Mouse (Mus musculus) R1 (cell line): ENCODE data around the gene Ramp2.
A peak's percentile ranks its signal among the peaks of the same experiment; 100 is the strongest.

ENCODE experiments used
- DNase-seq: peaks from one replicate; pipeline ENCODE4 v3.0.0-alpha.2; 2018; ENCODE audit warnings: low read depth, low spot score

Ramp2 gene

DNA sequence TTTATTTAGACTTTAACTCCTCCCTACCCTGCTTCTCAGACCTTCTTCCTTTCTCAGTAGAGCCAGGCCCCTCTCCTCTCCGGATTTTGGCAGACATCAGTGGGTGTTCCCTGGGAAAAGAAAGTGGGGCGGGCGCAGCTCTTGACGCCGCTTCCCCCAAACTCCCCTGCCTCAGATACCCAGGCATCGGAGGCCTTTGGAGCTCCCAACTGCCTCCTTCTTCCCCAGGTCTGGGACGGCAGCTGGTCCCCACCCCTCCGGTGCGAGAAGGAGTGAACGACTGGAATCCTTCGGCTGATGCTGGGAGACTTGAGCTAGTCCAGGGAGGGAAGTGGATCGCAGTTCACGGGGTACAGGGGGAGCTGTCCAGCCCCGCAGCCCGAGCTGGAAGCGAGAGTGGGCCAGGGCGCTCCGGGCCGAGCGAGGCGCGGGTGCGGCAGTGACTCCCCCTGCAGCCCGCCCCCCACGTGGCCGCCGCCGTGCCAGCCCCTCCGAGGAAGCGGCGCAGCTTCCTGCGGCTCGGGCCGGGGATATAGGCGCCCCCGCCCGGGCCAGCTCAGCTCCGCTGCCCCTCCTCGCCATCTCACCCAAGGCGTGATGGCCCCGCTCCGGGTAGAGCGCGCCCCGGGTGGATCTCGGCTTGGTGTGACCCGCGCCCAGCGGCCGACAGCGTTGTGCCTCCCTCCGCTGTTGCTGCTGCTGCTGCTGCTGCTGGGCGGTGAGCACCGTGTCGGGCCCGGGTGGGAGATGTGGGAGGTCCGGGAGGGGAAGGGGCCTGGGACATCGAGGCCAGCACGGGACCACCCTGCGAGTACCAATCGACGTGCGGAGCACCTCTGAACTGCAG lies at the start of gene Ramp2:
Gene Ramp2, plus strand, starts transcription at position 174 of the 847 bp plus-strand sequence.
- DNase-seq = peak; percentile 65

DNA sequence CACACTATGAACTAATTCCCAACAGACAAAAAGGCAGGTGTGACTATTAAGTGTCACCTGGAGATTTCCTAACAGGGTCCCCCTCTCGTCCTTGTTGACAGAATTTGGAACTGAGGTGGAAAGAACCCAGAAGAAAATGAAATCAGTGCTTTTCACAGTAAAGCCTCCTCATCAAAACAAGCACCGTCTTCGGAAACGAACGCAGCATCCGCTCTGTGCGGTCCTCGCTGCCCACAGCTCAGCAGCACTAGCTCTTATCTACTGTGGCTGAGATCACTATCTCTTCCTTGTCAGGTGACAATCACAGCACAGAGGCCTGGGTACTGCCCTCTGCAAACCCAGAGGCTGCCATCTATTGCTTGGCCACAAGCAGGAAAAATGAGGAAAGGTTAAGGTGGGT lies 49.7 kb upstream of the Ramp2 start:
- DNase-seq = no peak

DNA sequence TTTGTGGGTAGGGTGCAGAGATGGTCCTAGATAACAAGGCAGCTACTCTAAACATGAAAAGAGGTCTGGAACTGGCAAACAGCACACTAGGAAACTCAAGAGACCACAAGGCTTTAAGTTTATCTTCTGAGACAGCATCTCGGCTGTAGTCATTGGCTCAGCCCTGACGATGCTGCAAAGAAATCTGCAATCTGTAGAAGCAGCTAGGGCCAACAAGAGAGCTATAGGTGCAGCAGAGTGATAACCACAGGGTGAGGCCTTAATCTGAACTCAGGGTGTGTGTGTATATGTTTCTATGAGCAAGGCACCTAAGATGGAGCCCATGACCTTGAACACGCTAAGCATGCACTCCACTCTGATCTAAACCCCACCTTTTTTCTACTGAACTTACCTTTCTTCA lies 46.3 kb upstream of the Ramp2 start:
- no peak for DNase-seq

DNA sequence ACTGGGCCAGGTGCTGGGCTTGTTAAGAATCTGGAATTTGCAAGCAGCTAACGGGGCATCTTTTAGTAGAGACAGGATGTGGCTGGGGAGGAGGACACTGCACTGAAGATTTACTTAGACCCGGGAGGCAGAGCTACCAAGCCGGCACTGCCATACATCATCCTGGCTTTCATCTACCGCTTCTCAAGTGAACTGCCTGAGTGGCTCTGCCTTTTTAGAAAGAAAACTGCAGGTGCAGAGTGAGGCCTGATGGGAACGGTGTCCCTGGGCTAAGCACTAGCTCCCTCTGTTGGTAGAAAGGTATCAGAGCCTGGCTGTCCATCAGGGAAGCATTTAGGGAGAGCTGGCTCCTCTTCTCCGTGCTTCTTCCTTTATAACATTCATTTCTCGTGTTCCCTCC lies 44.8 kb upstream of the Ramp2 start:
- DNase-seq = peak; percentile 69

DNA sequence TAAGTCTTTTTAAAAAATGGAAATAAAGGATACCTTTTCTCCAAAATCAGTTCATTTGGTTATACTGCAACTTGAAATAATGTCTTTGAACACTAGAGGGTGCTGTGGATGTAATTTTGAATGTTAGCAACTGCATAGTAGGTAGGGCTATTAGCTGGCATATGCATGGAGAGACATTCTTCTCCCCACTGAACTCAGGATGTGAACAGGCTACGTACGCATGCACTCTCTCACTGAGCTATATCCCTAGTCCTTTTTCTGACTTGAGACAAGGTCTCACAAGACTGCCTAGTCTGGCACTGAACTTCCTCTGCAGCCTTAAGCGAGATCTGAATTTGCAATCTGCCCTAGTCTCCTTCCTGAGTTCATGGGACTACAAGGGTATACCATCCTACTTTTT lies 33.9 kb upstream of the Ramp2 start:
- DNase-seq = peak; percentile 75

DNA sequence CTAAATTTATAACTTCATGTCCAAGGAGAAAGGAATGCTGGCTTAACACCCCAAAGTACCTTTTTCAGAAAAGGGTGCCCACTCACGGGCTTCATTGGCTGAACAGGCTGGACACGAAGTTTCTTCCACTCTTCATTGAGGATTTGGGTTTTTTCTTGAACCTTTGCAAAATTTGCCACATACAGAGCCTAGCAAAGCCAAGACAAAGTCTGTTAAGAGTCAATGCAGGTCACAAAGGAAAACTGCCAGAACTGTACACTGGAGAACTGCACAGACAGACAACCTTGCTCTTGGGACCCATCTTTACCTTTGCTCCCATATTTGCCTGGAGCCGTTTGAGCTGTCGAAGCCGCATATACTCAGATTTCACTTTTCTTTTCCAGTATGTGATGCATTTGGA lies 28.9 kb upstream of the Ramp2 start:
- DNase-seq = no peak

DNA sequence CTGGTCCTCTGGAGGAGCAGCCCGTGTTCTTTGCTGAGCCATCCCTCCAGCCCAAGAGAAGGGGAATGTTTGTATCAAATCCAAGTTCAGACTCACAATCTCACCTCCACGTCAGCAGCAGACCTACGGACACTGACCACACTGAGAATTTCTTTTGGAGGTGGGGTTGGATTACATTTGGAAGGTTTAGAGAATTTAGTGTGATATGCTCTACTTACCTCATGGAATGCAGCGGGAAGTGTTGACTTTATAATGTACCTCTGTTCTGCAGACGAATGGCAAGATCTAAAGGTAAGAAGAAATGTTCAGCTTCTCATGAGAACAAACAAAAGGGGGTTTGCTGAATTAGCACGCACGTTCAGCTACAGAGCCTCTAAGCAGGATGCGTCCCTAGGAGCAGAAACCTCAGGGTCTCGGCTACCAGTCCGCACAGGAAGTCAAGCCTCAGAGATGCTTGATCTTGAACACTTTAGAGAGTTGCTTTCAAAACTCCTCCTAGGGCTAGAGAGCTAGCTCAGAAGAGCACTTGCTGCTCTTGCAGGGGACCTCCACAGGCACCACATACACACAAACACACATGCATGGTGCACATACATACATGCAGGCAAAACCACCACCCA lies 27.3 kb upstream of the Ramp2 start:
- no peak for DNase-seq

DNA sequence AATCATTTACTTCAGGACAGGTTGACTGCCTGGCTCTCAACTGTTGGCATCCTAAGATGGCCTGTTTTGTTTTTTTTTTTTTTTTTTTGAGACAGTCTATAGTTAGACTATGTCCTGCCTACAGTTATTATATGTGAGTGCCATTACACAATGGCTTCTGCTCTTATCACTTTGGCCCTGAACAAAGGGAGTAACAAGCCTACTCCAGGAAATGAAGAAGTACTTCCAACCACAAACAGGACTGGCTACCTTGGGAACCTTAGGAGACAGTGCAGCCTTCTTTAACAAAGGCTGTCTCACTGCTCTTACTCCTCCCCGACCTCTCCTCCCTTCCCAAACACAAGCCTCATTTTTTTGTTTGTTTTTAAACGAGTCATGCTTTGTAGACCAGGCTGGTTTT lies 25.0 kb upstream of the Ramp2 start:
- no peak for DNase-seq

DNA sequence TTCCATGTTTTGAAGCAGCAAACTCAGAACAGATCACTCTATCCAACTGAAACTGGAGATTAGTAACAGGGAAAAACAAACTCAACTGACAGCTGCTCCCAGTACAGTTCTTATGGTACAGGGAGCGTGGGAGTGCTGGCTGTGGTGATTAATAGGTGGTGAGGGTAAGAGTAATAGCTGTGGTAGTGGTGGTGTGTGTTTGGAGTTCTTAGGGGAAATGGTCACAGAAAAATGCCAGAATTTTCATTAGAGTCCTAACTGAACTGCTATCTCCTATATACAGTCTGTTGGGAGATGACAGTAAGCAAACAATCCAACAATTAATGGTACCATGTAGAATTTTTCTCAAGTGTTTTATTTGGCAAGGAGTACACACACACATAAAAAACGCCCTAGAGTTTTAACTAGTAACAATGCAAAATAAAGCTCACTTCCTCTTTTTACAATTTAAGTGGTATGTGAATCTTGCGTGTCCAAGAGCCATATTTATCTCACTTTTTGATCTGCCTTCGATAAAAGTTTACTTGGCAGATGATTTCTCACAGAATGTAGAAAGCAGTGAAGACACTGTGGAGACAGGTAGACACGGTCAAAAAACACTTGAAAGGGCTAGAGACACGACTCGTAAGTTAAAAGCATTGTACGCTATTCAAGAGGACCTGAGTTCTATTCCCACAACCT lies 24.4 kb upstream of the Ramp2 start:
- no peak for DNase-seq

DNA sequence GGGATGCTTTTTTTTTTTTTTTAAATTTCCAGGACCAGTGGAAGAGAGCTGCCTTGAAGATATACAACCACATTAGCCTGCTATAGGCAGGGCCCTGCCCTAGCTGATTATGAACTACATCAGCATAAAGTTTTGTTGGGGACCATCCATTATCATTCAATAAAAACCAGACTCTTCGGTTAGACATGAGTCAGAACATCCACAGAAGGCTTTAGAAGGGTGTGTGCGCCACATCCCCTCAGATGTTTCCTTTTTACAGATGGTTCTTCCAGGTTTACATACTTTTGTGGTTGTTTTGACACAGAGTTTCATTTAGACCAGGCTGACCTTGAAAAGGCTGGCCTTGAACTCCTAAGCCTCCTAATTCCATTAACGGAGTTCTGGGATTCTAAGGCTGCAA lies 21.5 kb upstream of the Ramp2 start:
- DNase-seq = no peak

DNA sequence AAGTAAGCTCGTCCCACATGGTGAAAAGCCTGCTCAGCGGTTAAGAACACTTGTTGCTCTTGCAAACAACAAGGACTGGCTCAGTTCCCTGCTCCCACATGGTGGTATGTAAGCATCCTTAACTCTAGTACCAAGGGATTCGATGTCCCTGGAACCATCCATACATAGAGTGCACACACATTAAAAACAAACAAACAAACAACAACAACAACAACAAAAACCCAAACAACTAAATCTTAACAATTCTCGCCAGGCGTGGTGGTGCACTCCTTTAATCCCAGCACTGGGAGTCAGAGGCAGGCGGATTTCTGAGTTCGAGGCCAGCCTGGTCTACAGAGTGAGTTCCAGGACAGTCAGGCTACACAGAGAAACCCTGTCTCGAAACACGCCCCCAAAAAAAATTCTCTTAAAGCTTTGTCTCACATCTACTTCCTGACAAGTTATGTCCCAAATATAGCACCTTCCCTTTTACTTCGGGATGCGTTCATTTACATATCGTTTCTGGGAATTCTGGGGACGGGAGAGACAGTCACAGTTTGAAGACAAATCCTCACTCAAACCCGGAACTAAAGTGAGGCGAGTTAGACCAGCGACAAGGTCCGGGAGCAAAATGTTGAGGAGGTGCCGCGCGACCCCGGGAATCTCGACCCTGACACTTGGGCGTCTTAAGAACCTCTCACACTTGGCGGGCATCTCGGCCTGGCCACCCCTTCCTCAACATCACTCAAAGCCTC lies 20.3 kb upstream of the Ramp2 start:
- peak; percentile 58 for DNase-seq

DNA sequence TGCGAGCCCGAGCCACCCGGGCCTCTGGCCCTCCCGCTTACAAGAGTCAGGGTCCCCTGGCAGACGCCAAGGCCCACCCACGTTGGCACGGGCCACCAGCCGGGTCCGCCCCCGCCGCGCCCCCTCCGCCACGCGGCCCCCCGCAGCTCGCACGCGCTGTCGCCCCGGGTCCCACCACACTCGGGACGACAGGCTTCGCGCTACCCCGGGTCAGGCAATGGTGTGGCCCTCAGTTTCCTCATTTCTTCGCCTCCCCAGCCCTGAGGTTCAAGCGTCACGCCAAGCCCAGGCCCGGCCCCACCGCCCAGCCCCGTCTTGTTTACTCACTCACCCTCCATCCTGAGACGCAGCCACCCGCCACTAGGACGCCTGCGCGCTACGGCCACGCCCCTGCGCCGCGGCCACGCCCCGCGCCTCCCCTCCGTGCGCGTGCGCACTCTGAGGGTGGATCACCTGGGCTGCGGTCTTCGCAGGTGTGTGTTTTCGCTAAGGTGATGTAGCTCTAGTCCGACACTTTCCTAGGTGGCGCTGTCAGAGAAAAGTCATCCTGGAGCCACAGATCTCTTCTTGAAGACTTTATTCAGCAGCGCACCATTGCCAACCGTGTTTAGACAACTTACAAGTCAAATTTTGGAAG lies 19.6 kb upstream of the Ramp2 start, which contains the start of gene Ezh1:
Gene Ezh1, minus strand, starts transcription at position 399 of the 637 bp plus-strand sequence.
- DNase-seq = peak; percentile 89

DNA sequence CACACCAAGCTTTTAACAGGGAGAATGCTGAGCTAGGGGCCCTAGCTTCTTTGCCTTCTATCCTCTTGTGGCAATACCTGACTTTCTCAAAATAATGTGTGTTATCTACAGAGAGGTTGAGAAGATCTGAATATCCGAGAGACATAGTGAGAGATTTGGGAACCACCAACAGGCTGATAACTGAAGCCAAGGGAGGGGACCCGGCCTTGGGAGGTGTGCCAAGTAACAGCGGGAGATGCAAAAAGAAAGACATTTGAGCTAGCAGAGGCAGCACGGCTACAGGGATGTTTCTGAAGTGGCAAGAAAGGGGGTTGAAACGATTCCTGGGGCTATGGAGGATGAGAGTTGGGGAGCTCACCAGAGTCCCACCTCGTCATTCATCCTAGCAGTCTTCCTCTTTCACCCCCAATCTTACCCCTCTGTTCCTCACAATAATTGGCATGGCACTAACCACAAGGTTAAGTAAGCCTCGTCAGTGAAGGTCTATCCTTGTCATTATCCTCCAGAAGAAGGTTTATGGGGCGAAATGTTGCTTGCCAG lies 16.4 kb upstream of the Ramp2 start:
- peak; percentile 31 for DNase-seq

DNA sequence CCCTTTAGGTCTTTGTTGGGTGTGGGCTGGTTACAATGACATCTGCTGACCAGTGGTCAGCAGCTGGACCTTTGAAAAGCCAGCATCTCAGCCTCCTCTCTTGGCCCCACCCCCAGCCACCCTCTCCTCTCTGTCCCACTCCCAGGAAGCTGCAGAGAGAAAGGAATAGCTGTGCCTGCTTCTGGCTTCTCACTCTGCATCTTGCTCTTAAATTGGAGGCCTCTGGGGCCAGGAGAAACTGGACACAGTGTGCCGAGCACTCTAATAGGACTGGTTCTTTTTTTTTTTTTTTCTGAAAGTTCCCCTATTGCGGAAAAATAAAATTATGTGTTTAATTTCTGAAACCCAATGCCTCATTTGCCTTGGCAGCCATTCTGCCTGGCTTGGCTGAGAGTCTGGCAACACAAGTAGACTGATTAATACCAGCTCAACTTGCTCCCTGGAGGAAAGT lies 15.7 kb upstream of the Ramp2 start:
- DNase-seq = no peak

DNA sequence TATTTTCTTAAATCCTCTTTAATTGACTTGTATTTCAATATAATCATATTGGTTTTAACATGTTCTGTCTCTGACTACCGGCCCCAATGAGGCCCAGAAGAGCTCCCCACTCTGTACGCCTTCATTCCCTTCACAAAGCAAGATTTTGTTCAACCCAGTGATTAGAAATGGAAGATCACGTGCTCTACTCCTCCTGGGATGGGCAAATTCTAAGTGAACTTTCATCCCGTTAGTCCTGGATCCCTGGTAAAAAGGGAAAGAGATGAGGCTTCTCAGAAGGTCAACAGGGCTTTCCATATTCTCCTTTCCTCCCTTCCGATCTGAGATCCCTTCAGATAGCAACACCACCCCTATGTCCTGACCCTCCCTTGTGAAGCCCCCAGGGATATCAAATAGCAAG lies 15.3 kb upstream of the Ramp2 start:
- DNase-seq = peak; percentile 20

DNA sequence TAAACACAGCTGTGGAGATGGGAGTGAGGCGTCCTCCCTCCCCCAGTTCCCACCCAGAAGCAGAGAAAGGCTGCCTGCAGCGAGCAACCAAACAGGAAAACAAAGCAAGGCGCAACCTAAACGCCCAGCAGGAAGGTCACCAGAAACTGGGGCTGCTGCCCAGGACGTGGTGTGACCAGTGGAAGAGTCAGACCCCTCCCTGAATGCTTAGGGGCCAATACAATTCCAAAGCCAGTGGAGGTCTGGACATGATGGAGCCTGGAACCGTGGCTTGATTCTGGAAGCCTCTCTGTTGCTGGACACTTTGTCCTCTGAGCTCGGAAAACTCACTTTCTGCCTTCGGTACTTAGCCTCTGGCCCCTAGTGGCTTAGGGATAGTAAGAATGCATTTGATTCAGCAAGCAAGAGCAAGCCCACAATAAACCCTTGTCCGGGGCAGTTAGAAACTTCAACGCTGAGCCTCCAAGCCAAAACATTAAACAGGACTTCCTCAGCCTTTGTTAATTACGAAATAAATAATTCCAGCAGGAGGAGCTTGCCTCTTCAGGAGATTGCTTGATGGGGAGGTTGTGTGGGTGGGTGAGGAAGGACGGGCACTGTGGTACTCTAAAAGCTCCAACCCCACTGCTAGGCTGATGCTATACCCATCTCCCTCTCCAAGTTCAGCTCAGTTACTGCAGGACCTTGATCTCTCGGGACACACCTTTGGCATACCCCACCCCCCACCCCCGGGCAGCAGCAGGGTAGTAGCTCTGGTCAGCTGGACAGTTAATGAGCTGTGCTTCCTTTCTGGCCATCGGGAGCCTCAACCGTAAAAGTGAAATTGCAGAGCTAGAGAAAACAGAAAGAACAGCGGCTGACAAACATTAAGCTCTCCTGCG lies 14.6 kb upstream of the Ramp2 start:
- DNase-seq = peak; percentile 20

DNA sequence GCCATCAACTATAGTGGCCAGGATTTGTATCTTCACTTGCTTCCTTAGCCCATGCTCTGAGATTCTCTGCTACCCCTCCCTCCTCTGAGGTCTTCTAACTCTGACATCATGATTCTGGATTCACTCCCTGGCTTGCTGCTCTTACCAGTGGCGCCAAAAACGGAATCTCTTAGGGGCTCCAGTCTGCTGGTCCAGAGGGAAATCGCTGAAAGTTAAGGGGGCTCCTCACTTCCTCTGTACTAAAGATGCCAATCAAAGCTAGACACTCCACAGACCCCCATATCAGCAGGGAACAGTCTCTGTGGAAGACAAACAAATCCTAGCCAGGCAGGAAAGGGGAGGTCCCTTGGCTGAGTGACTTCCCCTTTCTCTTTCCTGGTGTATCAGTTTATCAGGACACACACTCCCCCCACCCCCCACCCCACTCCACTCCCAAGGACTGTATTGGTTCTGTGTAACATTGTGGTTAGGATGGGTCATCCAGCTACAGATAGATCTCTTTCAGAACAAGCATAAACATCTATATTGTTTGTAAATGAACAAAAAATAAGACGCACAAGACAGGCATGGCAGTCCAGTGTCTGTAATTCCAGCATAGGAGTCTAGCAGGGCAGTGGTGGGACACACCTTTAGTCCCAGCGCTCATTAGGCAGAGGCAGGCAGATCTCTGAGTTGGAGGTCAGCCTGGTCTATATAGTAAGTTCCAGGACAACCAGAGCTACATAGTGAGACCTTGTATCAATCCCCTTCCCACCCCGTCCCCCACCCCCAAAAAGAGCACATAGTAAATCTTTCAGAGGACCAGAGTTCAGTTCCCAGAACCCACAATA lies 13.6 kb upstream of the Ramp2 start:
- DNase-seq = no peak

DNA sequence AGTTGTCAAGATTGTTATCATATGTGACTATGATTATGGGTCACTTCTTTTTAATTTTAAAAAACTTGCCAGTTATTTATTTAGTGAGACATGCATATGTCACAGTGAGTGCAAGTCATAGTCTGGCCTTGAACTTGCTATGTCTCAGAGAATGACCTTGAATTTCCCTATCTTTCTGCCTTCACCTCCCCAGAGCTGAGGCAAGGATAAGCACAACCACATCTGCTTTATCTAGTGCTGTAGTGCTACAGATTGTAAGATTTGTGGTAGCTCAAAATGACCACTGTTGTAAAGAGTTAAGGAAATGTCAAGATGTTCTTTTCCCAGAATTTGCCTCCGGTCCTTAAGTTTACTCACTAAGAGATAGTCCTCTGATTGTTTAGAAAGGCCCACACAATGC lies 12.6 kb upstream of the Ramp2 start:
- no peak for DNase-seq

DNA sequence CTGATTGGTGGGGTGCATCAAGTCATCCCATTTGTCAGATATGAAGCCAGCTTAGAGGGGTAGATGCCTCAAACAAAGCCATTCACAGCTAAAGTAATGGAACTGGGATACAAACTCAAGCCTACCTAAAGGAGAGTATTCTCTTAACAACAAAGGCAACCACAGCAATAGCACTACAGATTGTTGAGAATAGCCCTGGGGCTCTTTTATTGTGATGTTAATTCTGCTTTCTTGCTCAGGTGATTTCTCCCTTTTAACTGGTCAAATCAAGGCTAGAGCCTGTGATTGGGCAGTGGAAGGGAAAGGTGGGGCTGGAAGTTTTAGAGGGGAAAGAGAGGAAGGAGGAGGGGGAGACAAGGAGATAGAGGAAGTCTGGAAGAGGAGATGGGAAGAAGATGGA lies 11.7 kb upstream of the Ramp2 start:
- DNase-seq = peak; percentile 93
